Mouse (Mus musculus): ENCODE measurements around the gene Oxa1l. TPM values are rescaled to one million over a fixed set of nuclear protein-coding genes. Genes with fewer than 3 reads are reported as not detected.

The Oxa1l gene
- total and polyA plus RNA-seq, 2 experiments from 2014 or later, result 71.7 to 89.2 TPM

DNA sequence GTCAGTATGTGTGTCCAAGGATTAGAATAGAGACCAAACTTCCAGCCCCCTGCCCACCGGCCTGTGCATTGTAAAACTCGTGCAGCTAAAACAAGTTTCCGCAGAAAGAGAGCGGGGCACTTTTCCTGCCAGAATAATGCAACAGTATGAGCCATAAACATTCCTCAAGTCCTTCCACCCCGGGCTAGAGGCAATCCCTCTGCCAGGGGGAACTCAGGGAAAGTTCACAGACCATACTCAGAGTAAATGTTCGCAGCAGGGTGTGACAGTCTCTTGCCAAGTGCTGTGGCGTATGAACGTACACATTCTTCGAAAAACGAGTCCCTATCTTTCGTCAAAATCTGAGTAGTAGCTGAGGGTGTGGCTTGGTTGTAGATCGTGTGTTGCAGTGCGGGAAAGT is 18.9 kb downstream of the Oxa1l start:
- H3K27me3 ChIP-seq (ENCODE audit: insufficient read depth, low read length), result no peaks in the 10 kb centered on the region
- H3K36me3 ChIP-seq (ENCODE audit: insufficient read depth, low read length), result no peaks in the 10 kb centered on the region
- no peak overlapping the region for H3K4me2 ChIP-seq (ENCODE audit: low read depth, low read length, poor library complexity, severe bottlenecking)
- WGBS, result 86% methylated on average over 13 of the region's 13 CpGs
- H3K9me3 ChIP-seq (ENCODE audit: low read length), result no peaks in the 10 kb centered on the region
- H3K9ac ChIP-seq (replicated peaks; ENCODE audit: low read length, poor library complexity, severe bottlenecking), result no peak overlapping the region
- no peaks in the 10 kb centered on the region for H3K4me1 ChIP-seq (ENCODE audit: insufficient read depth, low read length)
- H3K27ac ChIP-seq (ENCODE audit: low read depth, low read length), result no peak overlapping the region
- no peak for ATAC-seq (ENCODE audit: low FRiP score)
- no peak for DNase-seq (ENCODE audit: low spot score)
- TF ChIP-seq CTCF (IDR thresholded peaks at IDR 0.05), result no peak
- no peak overlapping the region for H3K4me3 ChIP-seq (ENCODE audit: low read depth, low read length)

DNA sequence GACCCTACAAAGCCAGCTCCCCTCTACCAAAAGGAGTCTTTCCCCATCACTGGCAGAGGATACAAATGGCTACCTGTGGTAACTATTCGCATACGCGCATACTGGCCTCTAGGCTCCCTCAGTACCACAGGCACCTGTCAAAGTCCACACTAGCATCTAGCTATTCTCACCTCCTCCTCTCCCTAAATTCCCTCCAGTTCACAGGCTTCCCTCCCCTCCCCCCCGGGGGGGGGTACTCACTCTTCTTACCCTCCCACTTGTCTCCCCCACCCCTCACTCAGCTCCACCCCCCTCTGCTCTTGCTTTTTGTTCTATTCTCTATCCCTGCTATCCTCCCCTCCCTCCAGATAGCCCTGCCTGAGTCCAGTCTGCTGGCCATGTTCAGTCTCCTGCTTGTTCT is 20.0 kb downstream of the Oxa1l start:
- WGBS, result 81% methylated on average over 4 of the region's 4 CpGs
- no peak overlapping the region for H3K27ac ChIP-seq (ENCODE audit: low read depth, low read length)
- H3K9ac ChIP-seq (replicated peaks; ENCODE audit: low read length, poor library complexity, severe bottlenecking), result no peak overlapping the region
- no peak overlapping the region for H3K4me3 ChIP-seq (ENCODE audit: low read depth, low read length)
- no peaks in the 10 kb centered on the region for H3K9me3 ChIP-seq (ENCODE audit: low read length)
- DNase-seq (ENCODE audit: low spot score), result no peak
- H3K4me1 ChIP-seq (ENCODE audit: insufficient read depth, low read length), result no peaks in the 10 kb centered on the region
- no peak for ATAC-seq (ENCODE audit: low FRiP score)
- no peak overlapping the region for H3K4me2 ChIP-seq (ENCODE audit: low read depth, low read length, poor library complexity, severe bottlenecking)
- no peak for TF ChIP-seq CTCF (IDR thresholded peaks at IDR 0.05)
- H3K36me3 ChIP-seq (ENCODE audit: insufficient read depth, low read length), result no peaks in the 10 kb centered on the region
- no peaks in the 10 kb centered on the region for H3K27me3 ChIP-seq (ENCODE audit: insufficient read depth, low read length)

DNA sequence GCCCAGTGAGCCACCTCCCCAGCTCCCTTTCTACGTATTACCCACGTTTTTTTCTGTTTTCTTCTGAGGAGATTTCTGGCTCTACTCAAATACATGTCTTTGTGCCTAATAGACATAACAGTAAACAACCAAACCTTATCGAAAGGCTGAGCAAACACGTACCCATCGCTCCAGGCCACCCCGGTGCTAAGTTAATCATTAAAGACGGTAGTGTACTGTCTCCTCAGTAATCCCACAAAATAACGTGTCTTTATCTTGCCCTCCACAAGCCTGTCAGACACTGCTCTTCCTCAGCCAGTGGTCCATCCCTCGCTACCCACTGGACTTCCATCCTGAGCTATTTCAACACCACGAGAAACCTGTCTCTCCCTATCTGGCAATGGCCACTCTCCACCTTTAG is 21.2 kb downstream of the Oxa1l start:
- H3K4me1 ChIP-seq (ENCODE audit: insufficient read depth, low read length), result no peaks in the 10 kb centered on the region
- WGBS, result 78% methylated on average over 10 of the region's 10 CpGs
- H3K4me3 ChIP-seq (ENCODE audit: low read depth, low read length), result no peak overlapping the region
- DNase-seq (ENCODE audit: low spot score), result no peak
- no peaks in the 10 kb centered on the region for H3K9me3 ChIP-seq (ENCODE audit: low read length)
- no peak overlapping the region for H3K9ac ChIP-seq (replicated peaks; ENCODE audit: low read length, poor library complexity, severe bottlenecking)
- H3K27me3 ChIP-seq (ENCODE audit: insufficient read depth, low read length), result no peaks in the 10 kb centered on the region
- no peak overlapping the region for H3K27ac ChIP-seq (ENCODE audit: low read depth, low read length)
- no peak for TF ChIP-seq CTCF (IDR thresholded peaks at IDR 0.05)
- ATAC-seq (ENCODE audit: low FRiP score), result no peak
- no peak overlapping the region for H3K4me2 ChIP-seq (ENCODE audit: low read depth, low read length, poor library complexity, severe bottlenecking)
- no peaks in the 10 kb centered on the region for H3K36me3 ChIP-seq (ENCODE audit: insufficient read depth, low read length)

DNA sequence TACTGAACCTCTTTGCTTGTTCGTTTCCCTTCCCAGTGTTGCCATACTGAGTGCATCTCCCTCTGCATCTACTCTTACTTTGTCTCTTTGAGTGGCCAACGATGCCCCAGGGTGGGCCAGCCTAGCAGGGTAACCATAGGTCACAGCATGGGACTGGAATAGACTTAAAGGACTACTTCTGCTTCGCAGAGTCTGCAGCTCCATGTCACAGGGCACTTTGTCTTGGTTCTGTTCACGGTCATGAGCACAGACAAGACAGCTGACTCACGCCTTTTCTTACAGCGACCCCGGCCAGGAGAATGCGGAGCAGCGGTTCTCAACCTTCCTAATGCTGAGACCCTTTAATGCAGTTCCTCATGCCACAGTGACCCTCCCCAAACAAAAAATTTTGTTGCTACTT is 22.0 kb downstream of the Oxa1l start:
- ATAC-seq (ENCODE audit: low FRiP score) (no peak), DNase-seq (ENCODE audit: low spot score) (no peak)
- H3K27me3 ChIP-seq (ENCODE audit: insufficient read depth, low read length), result no peaks in the 10 kb centered on the region
- no peak overlapping the region for H3K27ac ChIP-seq (ENCODE audit: low read depth, low read length)
- no peak for TF ChIP-seq CTCF (IDR thresholded peaks at IDR 0.05)
- no peaks in the 10 kb centered on the region for H3K36me3 ChIP-seq (ENCODE audit: insufficient read depth, low read length)
- whole genome bisulfite sequencing, result 62% methylated on average over 9 of the region's 9 CpGs
- no peak overlapping the region for H3K9ac ChIP-seq (replicated peaks; ENCODE audit: low read length, poor library complexity, severe bottlenecking)
- H3K4me2 ChIP-seq (ENCODE audit: low read depth, low read length, poor library complexity, severe bottlenecking), result no peak overlapping the region
- no peaks in the 10 kb centered on the region for H3K4me1 ChIP-seq (ENCODE audit: insufficient read depth, low read length)
- no peaks in the 10 kb centered on the region for H3K9me3 ChIP-seq (ENCODE audit: low read length)
- no peak overlapping the region for H3K4me3 ChIP-seq (ENCODE audit: low read depth, low read length)

DNA sequence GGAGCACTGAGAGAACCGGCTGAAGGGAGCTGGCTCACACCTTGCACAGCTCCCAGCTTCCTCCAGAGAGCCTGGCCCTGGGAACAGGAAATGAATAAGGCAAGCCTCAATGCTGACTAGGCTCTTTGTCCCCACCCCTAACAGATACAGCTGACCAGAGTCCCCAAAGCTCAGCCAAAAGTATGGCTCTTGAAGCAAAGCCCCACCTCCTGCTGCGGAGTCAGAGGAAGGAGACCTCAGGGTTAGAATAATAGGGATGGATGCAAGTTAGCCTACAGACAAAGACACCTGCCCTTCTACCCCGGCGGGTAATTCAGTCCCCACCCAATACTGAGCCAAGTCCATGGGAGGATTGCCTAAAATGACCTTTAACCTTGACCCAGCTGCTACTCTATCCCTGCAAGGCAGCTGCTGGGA is 22.7 kb downstream of the Oxa1l start:
- TF ChIP-seq CTCF (IDR thresholded peaks at IDR 0.05), result no peak
- ATAC-seq (ENCODE audit: low FRiP score) (no peak), DNase-seq (ENCODE audit: low spot score) (no peak)
- H3K27ac ChIP-seq (ENCODE audit: low read depth, low read length), result no peak overlapping the region
- no peaks in the 10 kb centered on the region for H3K9me3 ChIP-seq (ENCODE audit: low read length)
- H3K4me3 ChIP-seq (ENCODE audit: low read depth, low read length), result no peak overlapping the region
- H3K9ac ChIP-seq (replicated peaks; ENCODE audit: low read length, poor library complexity, severe bottlenecking), result no peak overlapping the region
- no peaks in the 10 kb centered on the region for H3K4me1 ChIP-seq (ENCODE audit: insufficient read depth, low read length)
- WGBS, result 49% methylated on average over 4 of the region's 4 CpGs
- no peak overlapping the region for H3K4me2 ChIP-seq (ENCODE audit: low read depth, low read length, poor library complexity, severe bottlenecking)
- no peaks in the 10 kb centered on the region for H3K27me3 ChIP-seq (ENCODE audit: insufficient read depth, low read length)
- H3K36me3 ChIP-seq (ENCODE audit: insufficient read depth, low read length), result no peaks in the 10 kb centered on the region

DNA sequence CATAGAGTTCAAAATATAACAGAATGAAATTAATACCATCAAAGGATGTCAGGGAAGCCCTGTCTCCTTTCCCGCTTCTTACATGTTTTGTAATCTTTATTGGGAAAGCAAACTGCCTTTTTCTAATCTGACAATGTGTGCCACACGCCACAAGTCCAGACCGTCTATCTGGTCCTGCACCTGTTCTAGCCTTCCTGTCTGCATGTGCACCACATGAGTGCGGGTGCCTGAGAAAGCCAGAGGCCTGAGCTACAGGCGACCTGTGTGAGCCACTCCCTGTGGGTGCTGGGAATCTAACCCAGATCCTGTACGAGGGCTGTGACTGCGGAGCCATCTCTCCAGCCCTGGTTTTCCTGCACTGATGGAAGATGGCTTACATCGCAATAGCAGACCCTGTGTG is 23.8 kb downstream of the Oxa1l start:
- no peak for DNase-seq (ENCODE audit: low spot score)
- Histone ChIP-seq H3K36me3 (ENCODE audit: insufficient read depth, low read length) (no peaks in the 10 kb centered on the region), H3K9me3 (ENCODE audit: low read length) (no peaks in the 10 kb centered on the region), H3K4me1 (ENCODE audit: insufficient read depth, low read length) (no peaks in the 10 kb centered on the region), H3K4me2 (ENCODE audit: low read depth, low read length, poor library complexity, severe bottlenecking) (no peak overlapping the region), H3K27ac (ENCODE audit: low read depth, low read length) (no peak overlapping the region), H3K27me3 (ENCODE audit: insufficient read depth, low read length) (no peaks in the 10 kb centered on the region), H3K4me3 (ENCODE audit: low read depth, low read length) (no peak overlapping the region), H3K9ac (replicated peaks; ENCODE audit: low read length, poor library complexity, severe bottlenecking) (no peak overlapping the region)
- no peak for TF ChIP-seq CTCF (IDR thresholded peaks at IDR 0.05)
- no peak for ATAC-seq (ENCODE audit: low FRiP score)
- 90% methylated on average over 8 of the region's 8 CpGs for WGBS
